Mouse (Mus musculus) adrenal gland, adult (tissue): ENCODE results near the gene Kcnd3.

Source experiments
- DNase-seq, 2 experiments: peaks; one replicate each; pipeline ENCODE4 v3.0.0; 2022 to 2023; ENCODE audit warnings: low spot score in 1 of 2; ENCODE audit not compliant: inconsistent age in 2 of 2

The Kcnd3 gene

GRCm38 (mm10) chr3:105578320-105578719, 126.2 kb downstream of the Kcnd3 start:
- DNase-seq: no peak

DNA sequence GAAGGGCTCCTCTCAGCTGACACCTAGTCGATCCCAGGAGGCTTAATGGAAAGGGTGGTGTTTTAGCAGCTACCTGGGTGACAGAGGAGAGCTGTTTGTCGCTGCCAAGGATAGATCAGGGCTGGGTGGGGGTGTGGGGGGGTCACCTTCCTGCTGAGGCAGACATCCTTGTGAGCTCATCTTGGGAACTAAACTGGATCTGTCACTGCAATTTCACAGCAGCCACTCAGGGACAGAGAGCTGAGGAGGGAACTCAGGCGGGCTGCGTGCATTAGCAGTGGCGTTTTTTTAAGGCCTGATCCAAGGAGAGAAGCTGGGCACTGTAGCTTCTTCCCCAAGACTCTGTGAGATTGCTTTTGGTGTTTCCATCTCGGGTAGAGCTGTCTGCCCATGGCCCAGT, 129.0 kb downstream of the Kcnd3 start:
- no peak for DNase-seq

- no peak for DNase-seq
These were observed 133.6 kb downstream of the Kcnd3 start for GRCm38 (mm10) chr3:105585734-105586159.

GRCm38 (mm10) chr3:105590056-105590672, 138.0 kb downstream of the Kcnd3 start:
- DNase-seq: no peak

DNA sequence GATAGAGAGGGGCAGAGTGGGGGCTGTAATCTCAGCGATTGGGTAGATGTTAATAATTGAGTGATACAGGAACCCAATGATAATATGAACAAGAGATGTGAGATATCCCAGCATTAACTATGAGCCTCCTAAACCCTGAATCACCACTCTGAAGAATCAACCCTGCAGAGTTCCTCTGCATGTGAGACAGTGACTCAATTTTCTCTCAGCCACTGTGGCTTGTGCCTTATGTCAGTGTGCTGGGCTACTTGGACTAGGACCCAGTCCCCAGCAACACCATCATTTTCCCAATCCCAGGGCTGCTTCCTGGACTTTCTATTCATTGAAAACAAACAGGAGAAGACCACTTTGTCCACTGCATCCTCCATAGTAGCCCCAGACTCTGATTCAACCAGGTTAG, 139.6 kb downstream of the Kcnd3 start:
- DNase-seq: no peak

GRCm38 (mm10) chr3:105592246-105592645, 140.1 kb downstream of the Kcnd3 start:
- no peak for DNase-seq

DNA sequence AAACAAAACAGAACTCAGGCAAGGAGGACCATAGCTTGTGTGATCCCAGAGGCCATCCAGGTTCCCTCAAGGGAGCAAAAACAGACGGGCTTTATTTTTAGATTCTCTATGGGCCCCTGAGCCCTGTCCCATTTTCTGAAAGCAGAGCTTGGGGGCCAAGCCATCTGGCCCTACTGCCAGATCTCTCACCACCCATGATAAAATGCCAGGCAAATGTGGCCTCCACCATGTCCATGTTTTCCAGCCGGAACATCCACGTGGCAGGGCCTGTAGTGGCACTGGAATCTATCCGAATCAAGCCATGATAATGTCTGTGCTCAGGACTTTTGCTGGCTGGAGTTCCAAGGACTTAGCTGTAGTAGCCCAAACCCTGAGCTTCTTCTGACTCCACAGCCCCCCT, 148.4 kb downstream of the Kcnd3 start:
- DNase-seq: no peak

DNA sequence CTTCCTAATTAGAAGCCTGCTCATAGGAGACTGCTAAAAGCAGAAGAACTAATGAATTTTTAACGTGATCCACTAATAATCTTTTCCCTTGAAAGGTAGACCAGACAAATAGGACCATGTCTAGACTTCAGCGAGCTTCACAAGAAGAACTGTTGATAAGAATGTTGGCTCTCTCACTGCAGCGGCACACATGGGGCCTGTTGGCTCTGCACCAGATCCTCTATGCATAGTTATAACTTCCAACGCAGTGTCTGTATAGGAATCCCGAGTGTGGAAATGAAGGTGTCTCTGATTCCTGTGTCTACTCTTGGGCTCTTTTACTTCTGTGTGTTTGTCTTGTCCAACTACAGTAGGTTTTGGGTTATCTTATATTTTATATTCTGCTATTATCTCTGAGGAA, 150.8 kb downstream of the Kcnd3 start:
- DNase-seq: no peak

GRCm38 (mm10) chr3:105605726-105606125, 153.6 kb downstream of the Kcnd3 start:
- no peak for DNase-seq

DNA sequence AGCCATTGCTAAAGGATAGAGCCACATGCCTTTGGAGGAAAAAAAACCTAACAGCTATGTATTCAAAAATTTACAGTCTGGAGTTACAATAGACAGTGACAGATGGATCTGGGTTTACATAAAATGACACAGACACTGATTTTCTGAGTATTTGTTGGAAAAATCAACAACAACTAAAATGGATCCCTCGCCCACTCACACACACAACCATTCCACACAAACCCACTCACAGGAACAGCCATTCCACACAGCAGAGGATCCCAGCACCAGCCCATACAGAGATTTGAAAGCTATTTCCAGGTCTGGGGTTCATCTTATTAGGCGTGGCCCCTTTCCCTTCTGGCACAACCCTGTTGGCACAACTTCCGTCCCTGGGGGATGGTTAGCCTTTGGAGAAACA, 156.7 kb downstream of the Kcnd3 start:
- no peak for DNase-seq

DNA sequence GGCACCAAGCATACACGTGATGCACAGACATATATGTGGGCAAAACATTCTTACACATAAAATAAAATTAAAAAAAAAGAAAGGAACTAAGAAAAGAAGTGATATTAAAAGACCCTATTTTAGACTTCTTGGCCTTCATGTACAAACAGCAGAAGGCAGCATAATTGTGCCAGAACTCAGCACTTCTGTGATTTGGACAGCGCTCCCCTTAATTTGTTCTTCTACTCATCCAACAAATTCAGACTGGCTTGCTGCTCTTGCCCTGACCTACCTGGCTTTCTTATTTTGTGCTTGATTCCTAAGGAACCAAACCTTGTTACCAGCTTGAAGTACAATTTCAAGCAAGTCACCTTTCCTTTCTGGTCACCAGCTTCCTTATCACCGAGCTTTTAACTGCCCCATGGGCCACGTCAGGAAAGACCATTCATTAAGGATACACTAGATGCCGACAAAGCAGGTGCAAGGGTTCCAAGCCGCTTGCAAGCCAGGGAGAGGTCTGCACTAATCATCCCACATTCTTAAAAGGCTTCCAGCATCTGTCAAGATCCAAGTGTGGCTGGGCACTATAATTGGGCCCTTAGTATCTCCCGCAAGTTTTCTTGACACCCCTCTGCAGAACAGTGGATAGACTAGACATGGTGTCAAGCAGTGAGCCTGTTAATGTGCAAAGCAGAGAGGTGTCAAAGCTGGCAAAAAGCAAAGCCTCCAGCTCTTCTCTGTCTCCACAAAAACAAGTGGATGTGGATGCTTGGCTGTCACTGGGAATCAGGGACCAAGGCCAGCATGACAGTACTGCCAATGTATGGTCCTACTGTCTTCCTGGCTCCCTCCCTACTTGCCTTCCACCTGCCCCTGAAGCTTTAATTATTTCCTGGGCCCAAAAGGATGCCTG, 159.6 kb downstream of the Kcnd3 start:
- no peak for DNase-seq

- DNase-seq: no peak
These were observed 160.3 kb downstream of the Kcnd3 start for GRCm38 (mm10) chr3:105612423-105612814.

- DNase-seq: no peak
These were observed 165.0 kb downstream of the Kcnd3 start for GRCm38 (mm10) chr3:105616861-105617743.

DNA sequence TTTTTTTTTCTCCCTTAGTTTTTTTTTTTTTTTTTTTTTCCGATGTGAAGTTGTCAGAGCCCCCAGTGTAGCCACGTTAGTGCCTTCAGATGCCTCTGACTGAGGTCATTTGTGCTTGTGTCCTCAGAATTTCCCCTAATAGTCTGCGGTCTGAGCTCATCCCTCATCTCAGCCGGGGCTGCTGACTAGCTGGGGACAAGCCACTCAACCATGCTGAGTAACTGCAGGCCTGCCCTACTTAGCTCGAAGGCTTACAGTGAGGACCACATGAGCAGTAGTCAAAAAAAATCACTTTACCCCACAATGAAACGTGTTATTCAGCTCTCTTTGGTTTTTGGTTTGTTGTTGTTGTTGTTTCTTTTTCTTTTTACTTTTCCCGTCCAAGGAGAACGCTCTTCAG, 169.0 kb downstream of the Kcnd3 start:
- DNase-seq: no peak

DNA sequence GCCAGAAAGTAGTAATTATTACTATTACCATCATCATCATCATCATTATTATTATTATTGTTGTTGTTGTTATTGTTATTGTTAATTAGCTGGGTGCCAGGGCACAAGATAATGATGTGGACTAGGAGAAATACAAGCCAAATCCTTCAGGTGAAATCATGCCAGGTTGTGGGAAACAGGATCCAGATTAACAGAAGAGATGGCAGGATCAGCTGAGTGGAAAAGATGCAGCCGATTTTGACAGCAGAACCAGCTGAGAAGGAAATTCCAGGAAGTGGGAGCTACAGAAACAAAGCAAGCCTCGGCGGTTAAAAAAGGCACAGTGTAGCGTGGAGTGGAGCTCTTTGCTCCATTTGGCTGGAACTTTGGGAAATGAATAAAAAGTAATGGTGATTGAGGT, 171.0 kb downstream of the Kcnd3 start:
- DNase-seq: no peak

DNA sequence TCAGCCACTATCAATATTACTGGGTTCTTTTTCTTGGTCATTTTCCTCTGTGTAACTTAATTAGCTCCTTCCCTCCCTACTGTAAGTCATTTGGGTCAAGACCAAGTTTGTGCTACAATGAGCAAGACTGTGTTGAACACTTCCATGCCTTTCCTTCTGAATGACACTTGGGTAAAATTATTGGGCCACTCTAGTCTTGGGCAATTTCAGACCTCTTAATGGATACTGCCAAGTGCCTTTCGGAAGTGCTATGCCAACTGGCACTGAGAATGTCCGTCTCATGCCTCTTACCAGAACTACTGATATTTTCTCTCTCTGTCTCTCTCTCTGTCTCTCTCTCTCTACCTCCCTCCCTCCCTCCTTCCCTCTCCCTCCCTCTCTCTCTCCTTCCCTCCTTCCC, 173.8 kb downstream of the Kcnd3 start:
- no peak for DNase-seq

DNA sequence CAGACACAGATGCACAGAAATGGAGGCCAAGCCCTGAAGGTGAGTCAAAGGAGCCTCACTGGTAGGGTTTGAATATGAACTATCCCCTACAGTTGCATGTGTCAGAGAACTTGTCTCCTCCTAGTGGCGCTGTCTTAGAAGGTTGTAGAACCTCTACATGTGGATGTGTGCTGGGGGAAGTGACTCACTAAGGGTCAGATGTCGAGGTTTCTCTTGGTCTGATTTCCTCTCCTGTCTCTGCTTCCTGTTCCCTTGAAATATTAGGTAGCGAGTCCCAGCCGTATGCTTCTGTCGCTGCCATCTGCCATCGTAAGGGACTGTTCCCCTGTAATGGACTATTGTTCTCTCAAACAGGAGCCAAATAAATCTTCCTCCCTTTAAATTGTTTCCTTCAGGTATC, 175.1 kb downstream of the Kcnd3 start:
- DNase-seq: peak; percentile 11 to 31

DNA sequence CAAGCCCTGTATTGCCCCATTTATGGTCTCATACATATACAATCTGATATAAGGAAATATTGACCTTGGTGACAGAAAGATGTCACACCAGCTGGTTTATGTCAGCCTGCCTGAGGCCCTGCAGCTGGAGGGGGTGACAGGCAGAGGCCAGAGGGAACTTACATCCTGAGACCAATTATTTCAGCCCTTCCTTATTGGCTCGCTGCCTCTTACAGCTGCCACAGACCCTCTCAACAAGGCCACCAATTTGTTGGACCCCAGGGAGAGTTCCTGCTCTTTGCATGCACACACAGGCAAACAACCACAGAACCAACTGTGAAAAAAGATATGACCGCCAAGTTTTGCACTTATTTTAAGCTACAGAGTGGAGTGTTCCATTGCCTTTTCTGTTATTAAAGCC, 180.2 kb downstream of the Kcnd3 start:
- DNase-seq: no peak

- no peak for DNase-seq
These were observed 180.9 kb downstream of the Kcnd3 start for GRCm38 (mm10) chr3:105633021-105633420.

DNA sequence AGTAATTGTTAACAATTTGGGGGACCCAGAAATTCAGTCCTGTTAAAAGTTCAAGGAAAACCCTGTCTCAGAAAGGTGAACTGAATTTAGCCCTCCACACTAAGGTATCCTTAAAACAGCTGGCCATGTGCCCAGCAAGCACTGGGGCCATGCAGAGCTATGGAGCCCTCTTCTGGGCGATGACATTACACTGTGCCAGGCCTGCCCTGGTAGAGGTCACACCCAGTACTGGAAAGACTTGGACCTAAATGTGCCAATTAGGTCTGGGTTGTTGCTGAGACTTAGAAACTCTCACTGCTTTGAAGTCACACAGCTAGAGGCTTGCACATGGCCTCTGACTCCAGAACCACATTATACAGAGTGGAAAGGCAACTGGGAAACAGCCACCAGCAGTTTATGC, 190.1 kb downstream of the Kcnd3 start:
- peak; percentile 30 to 66 for DNase-seq

DNA sequence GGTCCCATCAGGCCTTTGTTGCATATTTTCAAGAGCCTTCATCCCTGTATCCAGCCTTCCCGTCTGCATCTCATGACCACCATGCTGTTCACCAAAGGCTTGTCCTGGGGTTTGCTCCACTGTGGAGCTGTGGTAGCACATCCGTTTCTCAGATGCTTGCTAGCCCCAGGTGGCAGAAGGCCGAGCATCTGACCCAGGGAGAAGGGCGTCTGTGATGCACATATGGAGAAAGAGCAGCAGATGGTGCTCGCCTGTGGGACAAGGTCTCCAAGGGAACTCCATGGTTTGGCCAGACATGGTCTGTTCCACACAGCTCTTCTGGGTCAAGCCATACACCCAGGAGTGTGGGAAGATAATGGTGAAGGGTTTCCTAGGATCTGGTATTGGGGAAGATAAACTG, 191.4 kb downstream of the Kcnd3 start:
- DNase-seq: no peak
